Mouse (Mus musculus): Measurements from ENCODE around the gene Prg3. TPM values are rescaled to one million over a fixed set of nuclear protein-coding genes. Genes with fewer than 3 reads are reported as not detected.

Prg3 gene
- not detected for total RNA-seq (2021)

DNA sequence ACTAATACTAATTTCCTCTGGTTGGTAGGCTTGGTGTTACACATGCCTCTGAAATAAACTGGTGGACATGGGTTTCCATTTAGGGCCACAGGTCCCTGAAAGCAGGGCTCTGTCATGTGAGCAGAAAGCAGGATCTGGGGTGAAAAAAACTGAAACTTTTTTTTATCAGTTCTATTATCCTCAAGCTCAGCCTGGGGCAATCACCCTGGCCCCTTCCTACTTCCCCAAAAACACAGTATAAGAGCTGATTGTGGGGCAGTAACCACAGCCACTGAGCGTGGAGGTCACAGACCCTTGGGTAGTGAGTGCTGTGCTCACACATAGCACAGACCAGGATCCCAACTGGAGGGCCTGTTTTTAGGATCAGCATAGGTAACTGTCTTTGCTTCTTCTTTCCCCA is at the start of gene Prg3:
Gene Prg3 (plus strand): TSS at position 286 of the 400 bp plus-strand sequence.
- intact Hi-C loops (cut with DNase I): no loop called here
- no peak for DNase-seq

DNA sequence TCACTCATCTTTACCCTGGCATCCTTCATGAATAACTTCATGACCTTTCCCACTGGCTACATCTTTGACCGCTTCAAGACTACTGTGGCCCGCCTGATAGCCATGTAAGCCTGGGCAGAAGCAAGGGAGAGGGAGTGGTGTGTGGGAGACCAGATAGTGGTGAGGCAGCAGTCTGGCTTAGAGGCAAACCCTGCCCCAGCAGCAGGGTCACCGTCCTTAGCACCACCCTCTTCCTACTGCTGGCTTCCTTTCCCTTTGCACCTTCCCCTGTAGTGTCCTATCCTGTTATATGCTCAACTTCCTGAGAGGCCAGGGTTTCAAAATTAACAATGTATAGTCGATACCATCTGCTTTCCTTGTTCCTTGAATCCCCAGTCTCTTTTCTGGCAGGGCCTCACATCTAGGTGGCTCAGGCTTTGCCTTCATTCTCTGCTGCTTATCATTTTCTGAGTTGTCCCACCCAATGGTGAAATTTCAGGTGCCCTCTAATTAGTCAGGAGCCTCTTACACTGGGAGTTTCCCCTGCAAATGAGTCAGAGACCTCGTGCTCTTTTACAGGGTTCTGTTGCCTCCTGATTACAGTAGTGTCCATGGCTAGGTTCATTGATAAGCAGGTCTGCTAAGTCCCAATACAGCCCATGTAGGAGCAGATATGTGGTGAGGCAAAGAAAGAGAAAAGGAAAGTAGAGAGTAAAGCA is 49.6 kb upstream of the Prg3 start:
- peak; percentile 54 to 58 for DNase-seq
- intact Hi-C loops (cut with DNase I): no loop called here

DNA sequence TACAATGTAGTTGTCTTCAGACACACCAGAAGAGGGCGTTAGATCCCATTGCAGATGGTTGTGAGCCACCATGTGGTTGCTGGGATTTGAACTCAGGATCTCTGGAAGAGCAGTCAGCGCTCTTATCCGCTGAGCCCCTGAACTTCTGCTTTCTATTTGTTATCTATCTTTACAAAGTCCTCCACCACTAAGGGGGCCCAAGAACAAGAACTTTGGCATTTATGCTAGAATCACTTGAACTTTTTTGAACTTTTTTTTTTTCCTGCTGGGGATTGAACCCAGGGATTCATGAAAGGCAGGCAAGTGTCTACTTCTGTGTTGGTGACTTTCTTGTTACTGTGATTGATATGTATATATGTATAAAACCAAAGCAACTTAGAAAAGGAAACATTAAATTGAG is 48.7 kb upstream of the Prg3 start:
- intact Hi-C loops (cut with DNase I): no loop called here
- DNase-seq: no peak

DNA sequence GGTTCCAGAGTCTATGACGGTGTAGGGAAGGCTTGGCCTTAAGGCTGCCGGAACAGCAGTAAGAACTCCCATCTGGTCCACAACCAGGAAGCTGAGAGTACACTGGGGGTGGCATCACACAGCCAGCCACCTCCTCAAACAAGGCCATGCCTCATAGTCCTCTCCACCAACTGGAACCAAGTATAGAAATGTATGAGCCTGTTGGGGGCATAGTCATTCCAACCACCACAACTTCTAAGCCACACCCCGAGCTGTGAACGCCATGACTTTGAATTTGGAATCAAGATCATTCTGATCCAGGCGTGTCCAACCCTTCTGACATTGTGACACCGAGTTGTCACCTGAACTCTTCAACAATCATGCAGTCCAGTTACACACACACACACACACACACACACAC is 48.3 kb upstream of the Prg3 start:
- intact Hi-C loops (cut with DNase I): no loop called here

DNA sequence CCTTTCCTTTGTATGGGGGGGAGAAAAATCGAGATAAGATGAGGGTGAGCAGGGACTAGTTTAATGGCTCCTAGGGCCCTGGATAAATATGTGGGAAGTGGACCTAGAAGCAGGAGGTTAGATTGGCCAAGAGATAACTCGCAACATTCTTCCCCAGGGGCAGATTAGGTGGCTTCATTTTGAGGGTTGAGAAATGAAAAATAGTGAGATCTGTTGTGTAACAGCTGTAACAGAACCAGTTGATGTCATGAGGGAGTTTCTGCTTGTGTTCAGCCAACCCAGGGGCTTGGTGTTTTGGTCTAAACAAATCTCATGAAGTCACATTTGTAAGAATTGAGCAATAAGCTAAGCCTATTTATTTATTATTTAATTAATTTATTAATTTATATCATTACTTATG is 46.7 kb upstream of the Prg3 start:
- intact Hi-C loops (cut with DNase I): no loop called here
- no peak for DNase-seq

More for the DNA sequence above, 48.3 kb upstream of the Prg3 start:
- DNase-seq: no peak

DNA sequence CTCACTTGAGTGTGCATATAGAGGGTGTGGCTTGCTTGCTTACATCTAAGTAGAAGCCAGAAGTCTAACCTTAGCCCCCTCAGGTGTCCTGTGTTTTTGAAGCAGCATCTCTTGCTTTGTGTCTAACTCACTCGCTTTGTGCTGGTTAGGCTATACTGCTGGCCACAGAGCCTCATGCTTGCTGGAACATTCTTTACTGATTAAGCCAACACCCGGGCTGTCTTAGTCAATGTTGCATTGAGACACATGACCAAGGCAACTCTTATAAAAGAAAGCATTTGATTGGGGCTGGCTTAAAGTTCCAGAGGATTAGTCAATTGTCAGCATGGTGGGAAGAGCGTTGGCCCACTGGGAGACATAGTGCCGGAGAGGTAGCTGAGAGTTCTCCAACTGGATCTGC is 46.2 kb upstream of the Prg3 start:
- no peak for DNase-seq
- intact Hi-C loops (cut with DNase I): no loop called here

DNA sequence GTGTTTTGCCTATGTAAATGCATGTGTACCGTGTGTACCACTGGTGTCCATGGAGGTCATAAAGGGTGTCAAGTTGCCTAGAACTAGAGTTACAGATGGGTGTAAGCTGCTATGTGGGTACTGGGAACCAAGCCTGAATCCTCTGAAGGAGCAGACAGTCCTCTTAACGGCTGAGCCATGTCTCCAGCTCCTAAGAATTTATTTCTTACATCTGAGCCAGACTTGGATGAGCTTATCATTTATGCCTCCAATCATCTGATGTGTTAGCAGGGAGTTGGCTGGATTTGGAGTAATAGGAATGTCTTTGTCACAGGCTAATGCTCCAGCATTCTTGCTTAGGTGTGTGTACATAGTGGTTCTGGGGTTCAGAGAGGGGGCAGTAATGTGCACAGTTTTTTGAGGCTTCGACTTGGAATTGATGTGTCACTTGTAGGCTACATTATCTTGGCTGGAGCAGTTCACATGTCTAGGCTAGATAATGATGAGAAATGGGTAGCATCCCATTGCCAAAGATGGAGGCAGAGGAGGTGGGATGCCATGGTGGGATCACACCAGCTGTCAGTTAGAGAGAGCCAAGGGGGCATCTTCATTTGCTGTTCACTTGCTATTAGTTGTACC is 40.8 kb upstream of the Prg3 start:
- intact Hi-C loops (cut with DNase I): no loop called here
- no peak for DNase-seq

DNA sequence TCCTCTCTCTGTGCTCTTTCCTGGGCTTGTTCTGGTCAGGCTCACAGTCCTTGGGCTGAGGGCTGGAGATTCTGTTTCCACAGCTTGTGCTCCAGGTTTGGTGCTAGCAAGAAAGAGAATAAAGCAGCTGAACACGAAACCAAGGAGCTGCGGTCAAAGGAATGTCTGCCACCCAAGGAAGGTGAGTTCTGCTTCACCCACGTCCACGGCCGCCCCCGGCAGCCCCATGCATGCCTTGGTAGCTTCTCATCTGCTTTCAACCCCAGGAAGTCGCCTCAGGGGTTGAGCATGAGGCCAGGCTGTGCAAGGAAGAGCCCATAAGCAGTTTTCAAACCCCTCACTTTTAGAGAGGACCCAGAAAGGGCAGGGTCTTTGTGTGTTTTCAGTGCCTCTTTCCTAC is 39.8 kb upstream of the Prg3 start:
- DNase-seq: no peak
- intact Hi-C loops (cut with DNase I): no loop called here

DNA sequence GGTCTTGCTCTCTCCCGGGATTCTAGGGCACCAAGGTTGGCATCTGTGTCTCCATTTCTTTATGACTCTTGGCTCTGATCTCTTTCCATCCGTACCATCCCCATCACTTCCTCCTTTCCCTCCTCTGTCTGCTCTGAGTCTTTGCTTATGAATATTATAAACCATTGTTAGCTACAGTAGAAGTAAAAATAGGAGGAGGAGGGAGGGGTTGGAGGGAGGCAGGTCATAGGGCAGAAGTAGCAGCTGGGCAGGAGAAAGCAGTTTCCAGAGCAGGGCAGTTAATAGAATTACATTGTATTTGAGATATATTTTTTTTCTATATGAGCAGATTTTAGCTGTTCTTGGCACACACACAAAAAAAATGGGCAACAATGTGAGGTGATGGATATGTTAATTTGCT is 39.3 kb upstream of the Prg3 start:
- intact Hi-C loops (cut with DNase I): no loop called here
- DNase-seq: no peak

DNA sequence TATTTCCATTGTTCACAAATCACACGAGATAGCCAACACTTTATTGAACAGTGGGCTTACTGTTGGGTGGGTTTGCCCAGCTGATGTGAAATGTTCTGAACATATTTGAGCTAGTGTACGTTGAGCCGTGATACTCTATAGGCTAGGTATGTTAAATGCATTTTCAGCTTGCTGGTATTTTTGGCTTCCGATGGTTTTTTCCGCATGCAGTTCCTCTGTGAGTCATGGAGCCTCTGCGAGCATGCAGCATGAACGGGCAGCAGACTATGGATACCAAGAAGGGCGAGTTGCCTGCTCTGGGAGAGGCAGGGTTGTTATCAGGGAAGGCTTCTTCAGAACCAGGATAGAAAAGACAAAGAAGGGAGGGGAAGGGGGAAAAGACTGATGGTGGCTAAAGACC is 37.0 kb upstream of the Prg3 start:
- intact Hi-C loops (cut with DNase I): no loop called here
- no peak for DNase-seq

DNA sequence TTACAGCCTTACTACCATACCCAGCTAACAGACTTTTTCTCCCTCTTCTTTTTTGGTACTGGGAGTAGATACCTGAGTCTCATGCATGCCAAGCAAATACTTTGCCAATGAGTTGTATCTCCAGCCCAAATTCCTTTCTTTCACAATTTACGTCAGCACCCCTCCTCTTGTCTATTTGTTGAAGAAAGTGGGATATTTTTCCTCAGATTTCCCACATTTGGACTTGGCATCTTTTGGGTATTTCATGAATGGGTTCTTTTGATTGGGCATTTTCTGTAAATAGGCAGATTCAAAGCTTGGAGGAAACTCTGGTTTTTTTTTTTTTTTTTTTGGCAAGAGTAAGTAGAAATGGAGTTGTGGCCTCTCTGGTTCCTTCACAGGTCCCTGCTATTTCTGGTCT is 35.8 kb upstream of the Prg3 start:
- intact Hi-C loops (cut with DNase I): no loop called here
- DNase-seq: no peak

DNA sequence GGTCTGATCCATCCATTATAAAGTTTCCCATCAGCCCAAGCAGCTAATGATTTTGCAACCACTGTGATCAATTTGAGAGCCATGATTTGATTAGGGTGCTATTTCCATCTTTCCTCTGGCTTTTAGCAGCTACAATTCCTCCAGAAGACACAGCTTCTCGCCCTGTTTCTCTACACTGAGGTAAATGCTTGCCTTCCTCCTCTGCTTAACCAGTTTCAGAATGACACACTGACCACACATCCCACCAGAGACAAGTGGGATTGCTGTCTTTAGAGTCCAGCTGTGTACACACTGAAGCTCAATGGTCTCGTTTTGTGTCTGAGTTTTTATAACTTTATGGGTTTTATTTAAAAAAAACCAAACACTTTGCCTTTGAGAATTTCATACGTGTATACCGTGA is 35.3 kb upstream of the Prg3 start:
- DNase-seq: no peak
- intact Hi-C loops (cut with DNase I): no loop called here

DNA sequence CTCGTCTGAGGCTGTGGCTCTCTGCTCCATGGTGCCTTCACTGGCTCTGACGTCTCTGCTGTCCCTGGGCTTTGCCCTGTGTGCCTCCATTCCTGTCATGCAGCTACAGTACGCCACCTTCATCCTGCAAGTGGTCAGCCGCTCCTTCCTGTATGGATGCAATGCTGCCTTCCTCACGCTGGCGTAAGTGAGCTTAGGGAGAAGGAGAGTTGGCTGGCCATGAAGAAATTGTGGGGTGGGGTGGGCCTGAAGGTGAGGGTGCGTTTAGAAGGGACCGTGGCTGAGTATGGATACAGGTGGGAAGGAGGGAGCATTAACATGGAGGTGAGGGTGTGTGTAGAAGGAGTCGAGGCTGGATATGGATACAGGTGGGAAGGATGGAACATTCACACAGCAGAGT is 32.6 kb upstream of the Prg3 start:
- DNase-seq: no peak
- intact Hi-C loops (cut with DNase I): no loop called here

DNA sequence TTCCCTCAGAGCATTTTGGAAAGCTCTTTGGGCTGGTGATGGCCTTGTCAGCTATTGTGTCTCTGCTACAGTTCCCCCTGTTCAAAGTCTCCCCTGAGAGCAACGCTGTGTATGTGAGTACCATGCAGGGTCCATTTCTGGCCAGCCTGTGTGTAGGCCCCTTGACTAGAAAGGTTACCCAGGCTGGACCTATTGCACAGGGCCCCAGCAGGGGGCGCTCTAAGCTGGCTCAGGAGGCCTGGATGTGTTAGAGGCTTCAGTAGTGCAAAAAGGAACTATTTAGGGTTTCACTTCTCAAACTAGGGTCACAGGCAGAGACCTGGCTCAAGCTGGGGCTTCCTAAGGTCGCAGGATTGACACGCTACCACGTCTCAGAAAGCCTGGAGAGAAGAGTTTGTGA is 31.7 kb upstream of the Prg3 start:
- intact Hi-C loops (cut with DNase I): loop anchor here (1.0 to 2.0 kb wide), 2 partner anchors 51 to 67 kb away; no protein-coding TSS in a partner anchor
- DNase-seq: peak; percentile 66 to 71

DNA sequence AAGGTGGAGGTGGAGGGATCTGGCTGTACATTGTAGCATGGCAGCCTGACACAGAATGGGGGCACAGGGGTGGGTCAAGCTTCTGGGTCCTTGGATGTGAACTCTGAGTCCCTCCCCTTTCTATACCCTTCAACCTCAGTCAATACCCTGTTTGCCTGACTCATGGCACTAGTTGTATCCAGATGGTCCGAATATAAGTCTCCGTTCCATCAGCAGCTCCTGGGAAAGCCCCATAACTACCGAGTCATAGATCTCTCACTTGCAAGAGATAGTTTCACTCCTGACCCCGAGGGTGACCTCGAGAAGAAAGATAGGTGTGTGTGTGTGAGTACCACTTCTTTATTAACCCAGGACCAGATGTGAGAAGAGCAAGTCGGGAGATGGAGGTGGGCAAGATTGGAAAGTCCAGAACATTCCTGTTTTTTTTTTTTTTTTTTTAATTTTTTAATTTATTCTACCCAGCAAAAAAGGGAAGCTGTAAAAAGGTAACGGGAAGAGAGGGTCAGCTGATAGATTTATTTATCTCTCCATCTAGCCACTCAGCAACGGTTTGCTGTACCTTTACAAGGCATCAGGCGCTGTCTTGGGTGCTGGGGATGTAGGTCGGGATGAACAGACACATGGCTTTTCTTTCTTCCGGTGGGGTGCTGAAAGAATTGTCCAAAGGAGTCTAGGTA is 29.3 kb upstream of the Prg3 start:
- no peak for DNase-seq
- intact Hi-C loops (cut with DNase I): no loop called here

DNA sequence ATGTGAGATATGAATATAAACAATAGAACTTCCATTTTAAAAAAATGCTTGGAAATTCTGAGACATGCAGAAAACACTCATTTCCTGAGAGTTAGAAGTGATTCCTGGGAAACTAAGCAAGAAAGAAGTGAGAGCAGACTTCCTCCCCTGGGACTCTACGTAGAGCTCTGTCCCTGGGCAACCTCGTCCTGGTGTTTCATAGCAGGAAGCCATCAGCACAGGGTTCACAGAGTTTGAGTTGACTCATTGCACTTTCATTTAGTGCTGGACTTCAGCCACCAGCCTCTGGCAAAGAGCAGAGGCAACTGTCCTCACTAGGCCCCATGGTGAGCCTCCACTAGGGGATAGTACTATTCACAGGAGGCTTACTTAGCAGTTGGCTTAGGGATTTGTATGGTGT is 26.7 kb upstream of the Prg3 start:
- intact Hi-C loops (cut with DNase I): loop anchor here (5.0 kb wide), 1 partner anchor 134 kb away; the partner anchor contains the start of gene Timm10
- DNase-seq: peak; percentile 64 to 66

DNA sequence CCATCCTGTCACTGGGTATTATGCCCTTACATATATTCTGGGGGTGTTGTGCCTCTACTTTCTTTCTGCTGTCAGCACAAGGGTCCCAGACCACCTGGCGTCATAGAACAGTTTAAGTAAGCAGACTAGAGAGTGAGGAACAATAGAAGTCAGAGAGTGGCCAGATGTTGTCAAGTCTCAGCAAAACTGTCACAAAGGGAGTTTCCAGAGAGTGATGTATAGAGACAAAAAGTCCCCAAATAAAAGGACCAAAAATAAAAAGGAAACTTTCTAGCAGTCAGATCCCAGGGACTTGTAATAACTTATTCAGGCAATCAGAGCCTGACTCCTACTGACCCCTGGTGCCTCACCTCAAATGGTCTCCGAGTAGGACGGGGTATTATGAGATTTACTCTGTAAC is 26.1 kb upstream of the Prg3 start:
- no peak for DNase-seq
- intact Hi-C loops (cut with DNase I): loop anchor here (5.0 kb wide), 1 partner anchor 135 kb away; the partner anchor contains the start of gene Timm10

DNA sequence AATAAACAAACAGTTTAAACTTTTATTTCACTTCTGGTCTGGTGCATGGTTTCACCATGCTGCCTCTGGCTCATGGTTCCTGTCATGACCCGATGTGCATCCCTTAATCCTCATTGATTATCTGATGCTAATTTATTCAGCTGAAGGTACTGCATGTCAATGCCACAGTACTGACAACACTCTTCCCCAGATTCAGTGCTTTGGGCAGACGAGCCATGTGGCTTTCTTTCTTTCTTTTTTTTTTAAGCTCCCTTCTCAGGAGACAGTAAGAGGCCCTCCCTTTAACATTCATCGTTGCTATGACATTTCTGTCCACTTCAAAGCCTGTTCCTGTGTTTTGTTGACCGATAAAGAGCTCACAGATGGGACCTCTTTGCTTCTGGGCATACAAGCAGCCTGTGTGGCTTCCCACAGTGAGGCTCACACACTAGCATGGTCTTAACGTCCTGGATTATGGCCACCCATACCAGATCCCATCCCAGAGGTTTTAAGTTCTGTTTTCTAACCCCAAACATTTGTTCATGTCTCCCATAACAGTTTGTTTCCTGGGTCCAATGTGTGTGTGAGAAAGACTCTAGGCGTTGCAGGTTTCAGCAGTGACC is 25.0 kb upstream of the Prg3 start:
- no peak for DNase-seq
- intact Hi-C loops (cut with DNase I): loop anchor here (5.0 kb wide), 1 partner anchor 136 kb away; the partner anchor contains the start of gene Timm10

DNA sequence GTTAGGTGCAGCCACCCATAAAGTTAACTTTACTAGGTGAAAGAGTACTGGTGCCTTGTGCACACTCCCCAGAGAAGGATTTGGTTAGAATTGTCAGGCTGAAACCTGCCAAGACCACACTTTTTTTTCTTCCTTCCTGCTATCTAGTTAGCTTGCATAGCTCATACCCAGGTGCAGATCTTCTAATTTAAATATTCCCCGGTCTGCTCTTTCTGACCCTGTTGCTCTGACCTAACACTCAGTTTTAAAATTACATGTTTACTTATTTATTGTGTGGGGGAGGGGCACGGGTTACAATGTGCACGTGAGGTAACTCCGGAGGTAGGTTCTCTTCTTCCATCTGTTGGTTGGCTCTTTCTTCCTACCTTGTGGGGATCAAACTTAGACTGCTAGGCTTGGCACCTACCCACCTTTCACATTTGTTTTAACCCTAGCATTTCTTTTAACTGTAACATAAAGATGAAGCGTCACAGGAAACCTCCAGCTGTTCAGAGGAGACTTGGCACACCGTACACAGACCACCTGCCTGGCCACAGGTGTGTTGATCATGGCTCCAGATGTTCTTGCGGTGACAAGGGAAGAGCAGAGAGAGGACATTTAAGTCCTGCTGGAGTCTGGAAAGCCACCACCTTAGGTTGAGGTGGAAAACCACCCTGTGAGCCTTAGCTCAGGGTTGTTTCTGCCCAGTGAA is 23.8 kb upstream of the Prg3 start:
- intact Hi-C loops (cut with DNase I): loop anchor here (5.0 kb wide), 1 partner anchor 137 kb away; the partner anchor contains the start of gene Timm10
- DNase-seq: no peak

DNA sequence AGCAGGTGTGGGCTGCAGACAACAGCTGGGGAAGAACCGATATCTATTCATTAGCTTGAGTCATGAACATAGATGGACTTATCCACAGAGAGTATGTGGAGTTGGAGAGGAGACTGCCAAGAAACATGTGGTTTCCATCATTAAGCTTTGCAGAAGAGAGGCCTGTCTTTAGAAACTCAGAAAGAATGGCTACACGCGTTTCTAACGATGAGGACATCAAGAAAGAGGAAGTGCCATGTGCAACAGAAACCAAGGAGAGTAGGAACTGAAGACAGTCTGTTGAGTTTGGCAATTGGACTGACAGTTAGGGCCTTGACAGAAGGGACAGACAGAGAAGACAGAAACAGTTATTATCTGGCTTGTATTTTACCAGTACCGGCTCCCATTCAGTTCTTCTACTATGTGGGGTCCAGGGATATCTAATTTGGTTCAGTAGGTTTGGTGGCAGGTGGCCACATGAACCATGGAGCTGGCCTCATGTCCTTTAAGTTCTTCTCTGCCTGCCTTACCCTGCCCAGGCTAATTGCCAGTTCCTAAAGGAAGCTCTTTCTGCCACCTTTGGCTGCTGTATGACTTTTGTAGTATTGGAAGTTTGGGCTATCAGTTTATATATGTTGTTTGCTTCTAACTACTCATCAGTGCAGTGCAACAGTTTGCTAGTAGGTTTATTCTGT is 20.6 kb upstream of the Prg3 start:
- intact Hi-C loops (cut with DNase I): no loop called here
- no peak for DNase-seq

Data from heart, postnatal 36 days (tissue).